Mouse (Mus musculus): ENCODE results near the gene Ackr2. TPM values are rescaled to one million over a fixed set of nuclear protein-coding genes. Genes with fewer than 3 reads are reported as not detected.
A peak's percentile ranks its signal among the peaks of the same experiment; 100 is the strongest.

The Ackr2 gene
- polyA plus RNA-seq, 1 experiment from 2014 or later, result 0.88 TPM

- H3K27ac ChIP-seq (ENCODE audit: low read depth), result no peak overlapping the region
- peak; percentile 90 for DNase-seq
- 7% methylated on average over 4 of the region's 4 CpGs for WGBS
- H3K4me3 ChIP-seq (ENCODE audit: low read depth, low read length), result no peak overlapping the region
- H3K9ac ChIP-seq, result no peak overlapping the region
- peak; percentile 71 for TF ChIP-seq CTCF (IDR thresholded peaks at IDR 0.05; ENCODE audit: low read depth)
- no peaks in the 10 kb centered on the region for H3K36me3 ChIP-seq (ENCODE audit: insufficient read depth)
- H3K4me2 ChIP-seq, result no peak overlapping the region
- H3K4me1 ChIP-seq (ENCODE audit: insufficient read depth), result peaks cover 7% of the 10 kb centered on the region; the same call in 1 of the 2 replicates
- H3K27me3 ChIP-seq (ENCODE audit: insufficient read depth, low read length), result no peaks in the 10 kb centered on the region
- ATAC-seq (ENCODE audit: insufficient read depth), result no peak
- no peaks in the 10 kb centered on the region for H3K9me3 ChIP-seq (ENCODE audit: low read depth, low read length)
These were observed 49.6 kb downstream of the Ackr2 start for GRCm38 (mm10) chr9:121947784-121948183.

GRCm38 (mm10) chr9:121948431-121948830, 50.3 kb downstream of the Ackr2 start:
- DNase-seq (peak; percentile 47), ATAC-seq (ENCODE audit: insufficient read depth) (no peak)
- H3K9me3 ChIP-seq (ENCODE audit: low read depth, low read length), result no peaks in the 10 kb centered on the region
- H3K9ac ChIP-seq, result no peak overlapping the region
- H3K4me2 ChIP-seq, result no peak overlapping the region
- H3K36me3 ChIP-seq (ENCODE audit: insufficient read depth), result no peaks in the 10 kb centered on the region
- H3K4me1 ChIP-seq (ENCODE audit: insufficient read depth), result peaks cover 7% of the 10 kb centered on the region; the same call in 1 of the 2 replicates
- WGBS, result 42% methylated on average over 4 of the region's 4 CpGs
- no peak overlapping the region for H3K4me3 ChIP-seq (ENCODE audit: low read depth, low read length)
- no peaks in the 10 kb centered on the region for H3K27me3 ChIP-seq (ENCODE audit: insufficient read depth, low read length)
- H3K27ac ChIP-seq (ENCODE audit: low read depth), result no peak overlapping the region
- no peak for TF ChIP-seq CTCF (IDR thresholded peaks at IDR 0.05; ENCODE audit: low read depth)

- peak within 1 kb of the TSS; percentile 58 for H3K4me2 ChIP-seq
- peak; percentile 93 for DNase-seq
- H3K27me3 ChIP-seq (ENCODE audit: insufficient read depth, low read length), result no peaks in the 10 kb centered on the region
- ATAC-seq (ENCODE audit: insufficient read depth), result peak; percentile 96
- TF ChIP-seq CTCF (IDR thresholded peaks at IDR 0.05; ENCODE audit: low read depth), result peak; percentile 17; the same call in 1 of the 2 replicates
- no peaks in the 10 kb centered on the region for H3K9me3 ChIP-seq (ENCODE audit: low read depth, low read length)
- peak within 1 kb of the TSS; percentile 34 for H3K4me3 ChIP-seq (ENCODE audit: low read depth, low read length)
- 3% methylated on average over 14 of the region's 14 CpGs for WGBS
- H3K4me1 ChIP-seq (ENCODE audit: insufficient read depth), result peaks cover 7% of the 10 kb centered on the region; the same call in 1 of the 2 replicates
- no peaks in the 10 kb centered on the region for H3K36me3 ChIP-seq (ENCODE audit: insufficient read depth)
- peak within 1 kb of the TSS; percentile 80 for H3K27ac ChIP-seq (ENCODE audit: low read depth)
- H3K9ac ChIP-seq, result peak within 1 kb of the TSS; percentile 43
These were observed 52.4 kb downstream of the Ackr2 start, which contains the start of gene Fam198a for GRCm38 (mm10) chr9:121950418-121951113. Fam198a (plus strand) TSS chr9:121950988.

GRCm38 (mm10) chr9:121951114-121951423, 52.9 kb downstream of the Ackr2 start:
- H3K27ac ChIP-seq (ENCODE audit: low read depth), result peak overlapping the region; percentile 80; the same call in 1 of the 2 replicates
- DNase-seq, result no peak
- H3K4me2 ChIP-seq, result peak overlapping the region; percentile 58
- no peak for TF ChIP-seq CTCF (IDR thresholded peaks at IDR 0.05; ENCODE audit: low read depth)
- no peak; the same call in 1 of the 2 replicates for ATAC-seq (ENCODE audit: insufficient read depth)
- H3K4me3 ChIP-seq (ENCODE audit: low read depth, low read length), result peak overlapping the region; percentile 34
- no peaks in the 10 kb centered on the region for H3K27me3 ChIP-seq (ENCODE audit: insufficient read depth, low read length)
- no peaks in the 10 kb centered on the region for H3K9me3 ChIP-seq (ENCODE audit: low read depth, low read length)
- peaks cover 7% of the 10 kb centered on the region; the same call in 1 of the 2 replicates for H3K4me1 ChIP-seq (ENCODE audit: insufficient read depth)
- 22% methylated on average over 4 of the region's 4 CpGs for WGBS
- H3K36me3 ChIP-seq (ENCODE audit: insufficient read depth), result no peaks in the 10 kb centered on the region
- H3K9ac ChIP-seq, result peak overlapping the region; percentile 43

- no peak for ATAC-seq (ENCODE audit: insufficient read depth)
- DNase-seq, result no peak
- no peak overlapping the region for H3K4me3 ChIP-seq (ENCODE audit: low read depth, low read length)
- no peaks in the 10 kb centered on the region for H3K9me3 ChIP-seq (ENCODE audit: low read depth, low read length)
- 76% methylated on average over 6 of the region's 6 CpGs for WGBS
- TF ChIP-seq CTCF (IDR thresholded peaks at IDR 0.05; ENCODE audit: low read depth), result no peak
- H3K4me1 ChIP-seq (ENCODE audit: insufficient read depth), result peaks cover 7% of the 10 kb centered on the region; the same call in 1 of the 2 replicates
- no peak overlapping the region for H3K27ac ChIP-seq (ENCODE audit: low read depth)
- no peak overlapping the region for H3K9ac ChIP-seq
- no peaks in the 10 kb centered on the region for H3K36me3 ChIP-seq (ENCODE audit: insufficient read depth)
- H3K27me3 ChIP-seq (ENCODE audit: insufficient read depth, low read length), result no peaks in the 10 kb centered on the region
- no peak overlapping the region for H3K4me2 ChIP-seq
These were observed 54.4 kb downstream of the Ackr2 start for GRCm38 (mm10) chr9:121952596-121952995.

- Histone ChIP-seq H3K4me1 (ENCODE audit: insufficient read depth) (no peaks in the 10 kb centered on the region), H3K9me3 (ENCODE audit: low read depth, low read length) (no peaks in the 10 kb centered on the region), H3K27ac (ENCODE audit: low read depth) (no peak overlapping the region), H3K27me3 (ENCODE audit: insufficient read depth, low read length) (no peaks in the 10 kb centered on the region), H3K36me3 (ENCODE audit: insufficient read depth) (no peaks in the 10 kb centered on the region), H3K4me2 (no peak overlapping the region), H3K4me3 (ENCODE audit: low read depth, low read length) (no peak overlapping the region), H3K9ac (no peak overlapping the region)
- ATAC-seq (ENCODE audit: insufficient read depth), result no peak
- no peak for DNase-seq
- 36% methylated on average over 7 of the region's 7 CpGs for WGBS
- no peak for TF ChIP-seq CTCF (IDR thresholded peaks at IDR 0.05; ENCODE audit: low read depth)
These were observed 61.9 kb downstream of the Ackr2 start for GRCm38 (mm10) chr9:121959966-121960635.

Other genes starting within 250 kb of the Ackr2 start
- 8.1 and 9.6 TPM in 2 replicates for gene Sec22c, start 192.9 kb upstream of the Ackr2 start, polyA plus RNA-seq (2014; fragmentation: Nextera tagmentation; extraction: Ambion mirVana)
- 105 and 109 TPM in 2 replicates for gene Ss18l2, start 188.0 kb upstream of the Ackr2 start, polyA plus RNA-seq (2014; fragmentation: Nextera tagmentation; extraction: Ambion mirVana)
- gene Nktr, start 179.2 kb upstream of the Ackr2 start, polyA plus RNA-seq (2014; fragmentation: Nextera tagmentation; extraction: Ambion mirVana), result 70.4 and 74.2 TPM in 2 replicates
- 13.6 and 13.8 TPM in 2 replicates for gene Zfp651, start 139.0 kb upstream of the Ackr2 start, polyA plus RNA-seq (2014; fragmentation: Nextera tagmentation; extraction: Ambion mirVana)
- gene Klhl40, start 120.7 kb upstream of the Ackr2 start, polyA plus RNA-seq (2014; fragmentation: Nextera tagmentation; extraction: Ambion mirVana), result 0.17 and 0.30 TPM in 2 replicates
- gene Hhatl, start 105.8 kb upstream of the Ackr2 start, polyA plus RNA-seq (2014; fragmentation: Nextera tagmentation; extraction: Ambion mirVana), result 0.34 and 0.91 TPM in 2 replicates
- 0.39 and 0.78 TPM in 2 replicates for gene Ccdc13, start 58.9 kb upstream of the Ackr2 start, polyA plus RNA-seq (2014; fragmentation: Nextera tagmentation; extraction: Ambion mirVana)
- gene Higd1a, start 40.0 kb upstream of the Ackr2 start, polyA plus RNA-seq (2014; fragmentation: Nextera tagmentation; extraction: Ambion mirVana), result 163 and 169 TPM in 2 replicates
- not detected in 2 replicates for gene Cyp8b1, start 17.9 kb downstream of the Ackr2 start, polyA plus RNA-seq (2014; fragmentation: Nextera tagmentation; extraction: Ambion mirVana)
- gene Fam198a, start 52.6 kb downstream of the Ackr2 start, polyA plus RNA-seq (2014; fragmentation: Nextera tagmentation; extraction: Ambion mirVana), result 1.7 and 2.2 TPM in 2 replicates
- 9.9 and 10.5 TPM in 2 replicates for gene Pomgnt2, start 98.8 kb downstream of the Ackr2 start, polyA plus RNA-seq (2014; fragmentation: Nextera tagmentation; extraction: Ambion mirVana)
- gene Snrk, start 218.9 kb downstream of the Ackr2 start, polyA plus RNA-seq (2014; fragmentation: Nextera tagmentation; extraction: Ambion mirVana), result 57.9 and 58.4 TPM in 2 replicates